Mouse (Mus musculus): ENCODE data around the gene Zfp977. TPM values are rescaled to one million over a fixed set of nuclear protein-coding genes. Genes with fewer than 3 reads are reported as not detected.
"Not testable (repeated sequence)": the region's sequence is repeated elsewhere in the genome, so short reads cannot be mapped to it uniquely, and the experiment has no call there.

The Zfp977 gene
- 1.00 and 1.5 TPM in 2 replicates for polyA plus RNA-seq (2015; fragmentation: Nextera tagmentation; extraction: Ambion mirVana)

- not testable (repeated sequence) for ATAC-seq (replicated peaks; ENCODE audit: extremely low read depth, insufficient read depth, low FRiP score); H3K36me3 ChIP-seq (ENCODE audit: control insufficient read depth, insufficient read depth); H3K4me1 ChIP-seq (ENCODE audit: control insufficient read depth, insufficient read depth, low read length); H3K4me2 ChIP-seq (ENCODE audit: low read depth, low read length); H3K9ac ChIP-seq (ENCODE audit: low read length); H3K27me3 ChIP-seq (ENCODE audit: control insufficient read depth, insufficient read depth, low read length); H3K4me3 ChIP-seq (ENCODE audit: low read length); H3K27ac ChIP-seq (ENCODE audit: low read length)
- peaks cover 15% of the 10 kb centered on the region for H3K9me3 ChIP-seq (replicated peaks; ENCODE audit: control insufficient read depth, low read length)
- 82% methylated on average over 11 of the region's 11 CpGs for WGBS
These were observed at the start of gene Zfp977 for GRCm38 (mm10) chr7:42592413-42592812. TSS of gene Zfp977 (minus strand) at chr7:42592547.

- H3K4me2 ChIP-seq (ENCODE audit: low read depth, low read length); H3K4me1 ChIP-seq (ENCODE audit: control insufficient read depth, insufficient read depth, low read length); H3K4me3 ChIP-seq (ENCODE audit: low read length); ATAC-seq (replicated peaks; ENCODE audit: extremely low read depth, insufficient read depth, low FRiP score); H3K9me3 ChIP-seq (replicated peaks; ENCODE audit: control insufficient read depth, low read length); H3K27me3 ChIP-seq (ENCODE audit: control insufficient read depth, insufficient read depth, low read length); H3K36me3 ChIP-seq (ENCODE audit: control insufficient read depth, insufficient read depth); H3K9ac ChIP-seq (ENCODE audit: low read length); H3K27ac ChIP-seq (ENCODE audit: low read length): not testable (repeated sequence)
These were observed 38.7 kb upstream of the Zfp977 start for GRCm38 (mm10) chr7:42631031-42631430.

- not testable (repeated sequence) for ATAC-seq (replicated peaks; ENCODE audit: extremely low read depth, insufficient read depth, low FRiP score); H3K27ac ChIP-seq (ENCODE audit: low read length); H3K9ac ChIP-seq (ENCODE audit: low read length); H3K4me2 ChIP-seq (ENCODE audit: low read depth, low read length); H3K27me3 ChIP-seq (ENCODE audit: control insufficient read depth, insufficient read depth, low read length); H3K4me1 ChIP-seq (ENCODE audit: control insufficient read depth, insufficient read depth, low read length); H3K4me3 ChIP-seq (ENCODE audit: low read length); H3K36me3 ChIP-seq (ENCODE audit: control insufficient read depth, insufficient read depth)
- H3K9me3 ChIP-seq (replicated peaks; ENCODE audit: control insufficient read depth, low read length): peaks cover 13% of the 10 kb centered on the region; the same call in 1 of the 2 replicates
These were observed 3.3 kb upstream of the Zfp977 start for GRCm38 (mm10) chr7:42595666-42596065.

- not testable (repeated sequence) for H3K27ac ChIP-seq (ENCODE audit: low read length); H3K36me3 ChIP-seq (ENCODE audit: control insufficient read depth, insufficient read depth); H3K4me1 ChIP-seq (ENCODE audit: control insufficient read depth, insufficient read depth, low read length); H3K4me3 ChIP-seq (ENCODE audit: low read length); H3K9ac ChIP-seq (ENCODE audit: low read length); H3K4me2 ChIP-seq (ENCODE audit: low read depth, low read length); ATAC-seq (replicated peaks; ENCODE audit: extremely low read depth, insufficient read depth, low FRiP score); H3K27me3 ChIP-seq (ENCODE audit: control insufficient read depth, insufficient read depth, low read length)
- H3K9me3 ChIP-seq (replicated peaks; ENCODE audit: control insufficient read depth, low read length): peaks cover 18% of the 10 kb centered on the region
These were observed 1.0 kb downstream of the Zfp977 start for GRCm38 (mm10) chr7:42591311-42591710.

GRCm38 (mm10) chr7:42578488-42578887 is 13.9 kb downstream of the Zfp977 start, which contains the start of gene Gm21028:
TSS of gene Gm21028 (minus strand) at chr7:42578588.
- Histone ChIP-seq H3K4me3 (ENCODE audit: low read length) (no peak within 1 kb of the TSS), H3K36me3 (ENCODE audit: control insufficient read depth, insufficient read depth) (no peaks in the 10 kb centered on the region; the same call in 1 of the 2 replicates), H3K27ac (ENCODE audit: low read length) (no peak within 1 kb of the TSS), H3K4me1 (ENCODE audit: control insufficient read depth, insufficient read depth, low read length) (no peaks in the 10 kb centered on the region), H3K27me3 (ENCODE audit: control insufficient read depth, insufficient read depth, low read length) (no peaks in the 10 kb centered on the region), H3K4me2 (ENCODE audit: low read depth, low read length) (no peak within 1 kb of the TSS), H3K9ac (ENCODE audit: low read length) (no peak within 1 kb of the TSS), H3K9me3 (replicated peaks; ENCODE audit: control insufficient read depth, low read length) (peaks cover 26% of the 10 kb centered on the region)
- ATAC-seq (replicated peaks; ENCODE audit: extremely low read depth, insufficient read depth, low FRiP score): no peak
- WGBS: 87% methylated on average over 5 of the region's 5 CpGs

GRCm38 (mm10) chr7:42551766-42552165 is 40.6 kb downstream of the Zfp977 start:
- Histone ChIP-seq H3K27me3 (ENCODE audit: control insufficient read depth, insufficient read depth, low read length) (no peaks in the 10 kb centered on the region), H3K9me3 (replicated peaks; ENCODE audit: control insufficient read depth, low read length) (no peaks in the 10 kb centered on the region; the same call in 1 of the 2 replicates)
- ATAC-seq (replicated peaks; ENCODE audit: extremely low read depth, insufficient read depth, low FRiP score): no peak

More at GRCm38 (mm10) chr7:42551766-42552165, 40.6 kb downstream of the Zfp977 start:
- Histone ChIP-seq H3K9ac (ENCODE audit: low read length) (no peak overlapping the region), H3K4me1 (ENCODE audit: control insufficient read depth, insufficient read depth, low read length) (no peaks in the 10 kb centered on the region), H3K4me2 (ENCODE audit: low read depth, low read length) (no peak overlapping the region), H3K36me3 (ENCODE audit: control insufficient read depth, insufficient read depth) (no peaks in the 10 kb centered on the region), H3K27ac (ENCODE audit: low read length) (no peak overlapping the region), H3K4me3 (ENCODE audit: low read length) (no peak overlapping the region)
- 64% methylated on average over 3 of the region's 3 CpGs for WGBS

Small RNAs within 50 kb of the gene (microRNA-seq; reads per million reads assigned to microRNA genes)
- not detected for gene Gm24938

Other genes starting within 250 kb of the Zfp977 start
- gene 4933421I07Rik, start 144.4 kb downstream of the Zfp977 start, polyA plus RNA-seq (2015; fragmentation: Nextera tagmentation; extraction: Ambion mirVana): not detected in 2 replicates
- gene Zfp141, start 86.8 kb downstream of the Zfp977 start, polyA plus RNA-seq (2015; fragmentation: Nextera tagmentation; extraction: Ambion mirVana): 5.5 and 5.6 TPM in 2 replicates
- gene Gm21028, start 14.0 kb downstream of the Zfp977 start, polyA plus RNA-seq (2015; fragmentation: Nextera tagmentation; extraction: Ambion mirVana): not detected in 2 replicates
- 1.7 and 2.0 TPM in 2 replicates for gene Zfp976, start 50.0 kb upstream of the Zfp977 start, polyA plus RNA-seq (2015; fragmentation: Nextera tagmentation; extraction: Ambion mirVana)
- gene Zfp975, start 100.2 kb upstream of the Zfp977 start, polyA plus RNA-seq (2015; fragmentation: Nextera tagmentation; extraction: Ambion mirVana): 5.9 and 6.2 TPM in 2 replicates
- gene Gm17067, start 134.5 kb upstream of the Zfp977 start, polyA plus RNA-seq (2015; fragmentation: Nextera tagmentation; extraction: Ambion mirVana): not detected in 2 replicates
- not detected in 2 replicates for gene Vmn2r62, start 201.0 kb upstream of the Zfp977 start, polyA plus RNA-seq (2015; fragmentation: Nextera tagmentation; extraction: Ambion mirVana)

All from heart, embryonic 16.5 days (tissue).